Mouse (Mus musculus) heart, postnatal 0 days (tissue): Measurements from ENCODE around the gene Fam168b.

Source experiments
- CTCF ChIP-seq: IDR thresholded peaks from 2 replicates; pipeline ENCODE4 v1.5.1; 2016; ENCODE audit warnings: antibody characterized with exemption, control low read depth, low read depth
- EP300 ChIP-seq: IDR thresholded peaks from 2 replicates; pipeline ENCODE4 v1.6.1; 2016; ENCODE audit warnings: antibody characterized with exemption, low read depth

- TF ChIP-seq CTCF: no peak
- TF ChIP-seq EP300: no peak
Observed at GRCm38 (mm10) chr1:34862877-34863276, 20.0 kb upstream of the Fam168b start.
